Mouse (Mus musculus) limb, embryonic 10.5 days (tissue): Measurements from ENCODE around the gene Ispd. TPM values are rescaled to one million over a fixed set of nuclear protein-coding genes. Genes with fewer than 3 reads are reported as not detected.

Source experiments
- DNase-seq: peaks from one replicate; pipeline ENCODE4 v3.0.0-alpha.2; 2017; ENCODE audit warnings: low spot score
- H3K27ac ChIP-seq: fragments of 300-500 bp; sonication (generic); 2 replicates; pipeline ENCODE4 v1.5.1; 2016; ENCODE audit warnings: mild to moderate bottlenecking
- H3K27me3 ChIP-seq: fragments of 300-500 bp; sonication (generic); 2 replicates; pipeline ENCODE4 v1.6.1; 2016; ENCODE audit warnings: low read depth, mild to moderate bottlenecking; ENCODE audit not compliant: poor library complexity, severe bottlenecking
- H3K36me3 ChIP-seq: fragments of 300-500 bp; sonication (generic); 2 replicates; pipeline ENCODE4 v1.6.1; 2016; ENCODE audit warnings: mild to moderate bottlenecking, moderate library complexity
- H3K4me1 ChIP-seq: fragments of 300-500 bp; sonication (generic); 2 replicates; pipeline ENCODE4 v1.6.1; 2016
- H3K4me3 ChIP-seq: fragments of 300-500 bp; sonication (generic); 2 replicates; pipeline ENCODE4 v1.5.1; 2016; ENCODE audit warnings: mild to moderate bottlenecking, moderate library complexity
- H3K9me3 ChIP-seq: fragments of 300-500 bp; sonication (generic); replicated peaks from 2 replicates; pipeline ENCODE4 v1.6.1; 2016; ENCODE audit warnings: mild to moderate bottlenecking
- WGBS: fragments of 180-500 bp; shearing (Covaris S2); methylation state at CpG from one replicate; pipeline ENCODE4 v1.1.7; 2016; 5-methylcytosine and 5-hydroxymethylcytosine counted together
- polyA plus RNA-seq: library from polyadenylated mRNA; unstranded; fragments of >200 nt; fragmentation: Nextera tagmentation; extraction: Ambion mirVana; gene quantifications from 2 replicates; pipeline ENCODE4 v1.2.1, GENCODE M21; 2016

Gene Ispd
- polyA plus RNA-seq, 1 experiment from 2014 or later, result 4.9 TPM

GRCm38 (mm10) chr12:36647514-36647913, 266.3 kb downstream of the Ispd start:
- DNase-seq, result no peak
- Histone ChIP-seq H3K27ac (no peak overlapping the region), H3K9me3 (no peaks in the 10 kb centered on the region), H3K4me1 (no peaks in the 10 kb centered on the region), H3K4me3 (no peak overlapping the region), H3K27me3 (no peaks in the 10 kb centered on the region), H3K36me3 (no peaks in the 10 kb centered on the region)
- WGBS, result 93% methylated on average over 4 of the region's 4 CpGs

- no peak overlapping the region for H3K4me3 ChIP-seq
- 89% methylated on average over 7 of the region's 7 CpGs for WGBS
- no peak for DNase-seq
- H3K27me3 ChIP-seq, result no peaks in the 10 kb centered on the region
- no peaks in the 10 kb centered on the region for H3K36me3 ChIP-seq
- H3K9me3 ChIP-seq, result no peaks in the 10 kb centered on the region
- no peak overlapping the region for H3K27ac ChIP-seq
- peaks cover 8% of the 10 kb centered on the region; the same call in 1 of the 2 replicates for H3K4me1 ChIP-seq
Observed at GRCm38 (mm10) chr12:36662496-36662895, 281.2 kb downstream of the Ispd start.

GRCm38 (mm10) chr12:36664783-36665182, 283.5 kb downstream of the Ispd start:
- H3K4me3 ChIP-seq, result no peak overlapping the region
- peaks cover 8% of the 10 kb centered on the region; the same call in 1 of the 2 replicates for H3K4me1 ChIP-seq
- no peak for DNase-seq
- 69% methylated on average over 3 of the region's 3 CpGs for WGBS
- no peak overlapping the region for H3K27ac ChIP-seq
- H3K9me3 ChIP-seq, result no peaks in the 10 kb centered on the region
- H3K36me3 ChIP-seq, result no peaks in the 10 kb centered on the region
- no peaks in the 10 kb centered on the region for H3K27me3 ChIP-seq

GRCm38 (mm10) chr12:36666771-36667170, 285.5 kb downstream of the Ispd start:
- Histone ChIP-seq H3K27me3 (no peaks in the 10 kb centered on the region), H3K4me1 (peaks cover 11% of the 10 kb centered on the region; the same call in 1 of the 2 replicates)
- WGBS, result 81% methylated on average over 6 of the region's 6 CpGs

GRCm38 (mm10) chr12:36670164-36670908, 289.1 kb downstream of the Ispd start:
- 0 out of 2 replicates have a peak, but pooled peaks cover 3% of the 10 kb centered on the region for H3K4me1 ChIP-seq
- 70% methylated on average over 5 of the region's 5 CpGs for WGBS
- H3K36me3 ChIP-seq, result no peaks in the 10 kb centered on the region
- no peak overlapping the region for H3K4me3 ChIP-seq
- no peak overlapping the region for H3K27ac ChIP-seq
- no peaks in the 10 kb centered on the region for H3K9me3 ChIP-seq
- DNase-seq, result no peak
- no peaks in the 10 kb centered on the region for H3K27me3 ChIP-seq

More at GRCm38 (mm10) chr12:36666771-36667170, 285.5 kb downstream of the Ispd start:
- H3K9me3 ChIP-seq, result no peaks in the 10 kb centered on the region
- DNase-seq, result no peak
- H3K4me3 ChIP-seq, result no peak overlapping the region
- H3K36me3 ChIP-seq, result no peaks in the 10 kb centered on the region
- no peak overlapping the region for H3K27ac ChIP-seq

GRCm38 (mm10) chr12:36670915-36671579, 289.8 kb downstream of the Ispd start:
- Histone ChIP-seq H3K4me3 (no peak overlapping the region), H3K27me3 (no peaks in the 10 kb centered on the region), H3K36me3 (no peaks in the 10 kb centered on the region), H3K4me1 (0 out of 2 replicates have a peak, but pooled peaks cover 3% of the 10 kb centered on the region), H3K9me3 (no peaks in the 10 kb centered on the region), H3K27ac (no peak overlapping the region)
- 47% methylated on average over 10 of the region's 10 CpGs for WGBS
- DNase-seq, result no peak

- Histone ChIP-seq H3K4me1 (0 out of 2 replicates have a peak, but pooled peaks cover 3% of the 10 kb centered on the region), H3K27me3 (no peaks in the 10 kb centered on the region), H3K4me3 (no peak overlapping the region), H3K9me3 (no peaks in the 10 kb centered on the region), H3K36me3 (no peaks in the 10 kb centered on the region), H3K27ac (no peak overlapping the region)
- no peak for DNase-seq
- WGBS, result 65% methylated on average over 2 of the region's 2 CpGs
Observed at GRCm38 (mm10) chr12:36674481-36674880, 293.2 kb downstream of the Ispd start.

- no peaks in the 10 kb centered on the region for H3K4me1 ChIP-seq
- no peaks in the 10 kb centered on the region for H3K27me3 ChIP-seq
- no peak overlapping the region for H3K27ac ChIP-seq
- no peaks in the 10 kb centered on the region for H3K36me3 ChIP-seq
- DNase-seq, result no peak
- H3K4me3 ChIP-seq, result no peak overlapping the region
- no peaks in the 10 kb centered on the region for H3K9me3 ChIP-seq
- WGBS, result 92% methylated on average over 4 of the region's 4 CpGs
Observed at GRCm38 (mm10) chr12:36678220-36678619, 297.0 kb downstream of the Ispd start.

- H3K4me1 ChIP-seq, result no peaks in the 10 kb centered on the region
- H3K27me3 ChIP-seq, result no peaks in the 10 kb centered on the region
- no peak overlapping the region for H3K4me3 ChIP-seq
- H3K27ac ChIP-seq, result no peak overlapping the region
- H3K36me3 ChIP-seq, result no peaks in the 10 kb centered on the region
- WGBS, result 86% methylated on average over 2 of the region's 2 CpGs
- DNase-seq, result no peak
- H3K9me3 ChIP-seq, result no peaks in the 10 kb centered on the region
Observed at GRCm38 (mm10) chr12:36680883-36681505, 299.7 kb downstream of the Ispd start.

GRCm38 (mm10) chr12:36681779-36682178, 300.5 kb downstream of the Ispd start:
- 81% methylated on average over 6 of the region's 6 CpGs for WGBS
- Histone ChIP-seq H3K36me3 (no peaks in the 10 kb centered on the region), H3K9me3 (no peaks in the 10 kb centered on the region), H3K4me1 (no peaks in the 10 kb centered on the region), H3K27me3 (no peaks in the 10 kb centered on the region), H3K27ac (no peak overlapping the region), H3K4me3 (no peak overlapping the region)
- DNase-seq, result no peak

- H3K27ac ChIP-seq, result no peak overlapping the region
- WGBS, result 61% methylated on average over 2 of the region's 2 CpGs
- no peaks in the 10 kb centered on the region for H3K36me3 ChIP-seq
- no peaks in the 10 kb centered on the region for H3K9me3 ChIP-seq
- no peak overlapping the region for H3K4me3 ChIP-seq
- H3K4me1 ChIP-seq, result no peaks in the 10 kb centered on the region
- no peak for DNase-seq
- H3K27me3 ChIP-seq, result no peaks in the 10 kb centered on the region
Observed at GRCm38 (mm10) chr12:36694072-36694471, 312.8 kb downstream of the Ispd start.

- no peaks in the 10 kb centered on the region for H3K4me1 ChIP-seq
- no peaks in the 10 kb centered on the region for H3K9me3 ChIP-seq
- H3K4me3 ChIP-seq, result no peak overlapping the region
- DNase-seq, result no peak
- H3K36me3 ChIP-seq, result no peaks in the 10 kb centered on the region
- WGBS, result 93% methylated on average over 1 of the region's 1 CpGs
- no peaks in the 10 kb centered on the region for H3K27me3 ChIP-seq
- no peak overlapping the region for H3K27ac ChIP-seq
Observed at GRCm38 (mm10) chr12:36704380-36704779, 323.1 kb downstream of the Ispd start.

GRCm38 (mm10) chr12:36708810-36709209, 327.6 kb downstream of the Ispd start:
- Histone ChIP-seq H3K36me3 (no peaks in the 10 kb centered on the region), H3K4me3 (no peak overlapping the region), H3K27ac (no peak overlapping the region), H3K27me3 (no peaks in the 10 kb centered on the region), H3K9me3 (no peaks in the 10 kb centered on the region), H3K4me1 (peaks cover 2% of the 10 kb centered on the region; the same call in 1 of the 2 replicates)
- no peak for DNase-seq
- 86% methylated on average over 1 of the region's 1 CpGs for WGBS
